Mouse (Mus musculus) right cerebral cortex, adult 18-20 months (tissue): ENCODE results near the gene Rad23b.
"Not testable (repeated sequence)": the region's sequence is repeated elsewhere in the genome, so short reads cannot be mapped to it uniquely, and the experiment has no call there.

Experiments
- DNase-seq: peaks from one replicate; pipeline ENCODE4 v3.0.0; 2022; ENCODE audit warnings: mixed read lengths

Rad23b gene

DNA sequence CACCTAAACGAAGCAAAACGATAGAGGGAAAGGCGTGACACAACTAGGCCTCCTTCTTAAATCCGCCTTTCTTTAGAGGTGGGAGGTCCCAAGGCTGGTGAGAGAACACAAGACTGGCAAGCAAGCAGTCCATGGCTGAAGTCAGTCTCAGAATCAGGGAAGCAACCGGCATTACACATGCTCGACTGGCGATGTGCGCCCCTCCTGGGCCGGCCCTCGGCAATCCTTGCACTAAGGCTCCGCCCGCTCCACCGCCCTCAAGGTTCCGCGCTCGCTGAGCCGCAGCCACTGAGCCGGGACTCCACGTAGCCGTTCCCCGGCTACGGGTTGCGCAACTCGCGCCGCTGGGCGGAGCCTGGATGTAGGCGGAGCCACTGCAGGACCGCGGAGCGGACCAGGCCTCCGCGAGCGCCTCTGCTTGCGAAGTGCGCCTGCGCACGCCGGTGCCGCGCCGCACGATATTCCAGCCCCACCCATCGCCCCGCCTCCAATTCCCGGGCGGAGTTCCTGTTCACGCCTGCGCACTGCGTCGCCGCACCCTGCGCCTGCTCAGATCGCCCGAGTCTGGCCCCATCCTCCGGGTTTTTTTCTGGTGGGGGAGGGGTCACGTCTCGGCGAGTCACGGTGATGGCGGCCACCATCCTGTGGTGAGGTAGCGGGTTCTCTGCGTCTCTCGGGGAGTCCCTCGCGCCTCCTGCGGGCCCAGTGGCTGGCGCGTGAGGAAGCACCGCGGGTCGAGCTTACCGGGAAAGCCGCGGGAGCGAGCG lies at the start of gene Rad23b:
Rad23b (plus strand) TSS at position 592 of the 767 bp plus-strand sequence.
- DNase-seq: peak; percentile 100

- no peak for DNase-seq
These were observed 45.7 kb upstream of the Rad23b start for GRCm38 (mm10) chr4:55304121-55304520.

DNA sequence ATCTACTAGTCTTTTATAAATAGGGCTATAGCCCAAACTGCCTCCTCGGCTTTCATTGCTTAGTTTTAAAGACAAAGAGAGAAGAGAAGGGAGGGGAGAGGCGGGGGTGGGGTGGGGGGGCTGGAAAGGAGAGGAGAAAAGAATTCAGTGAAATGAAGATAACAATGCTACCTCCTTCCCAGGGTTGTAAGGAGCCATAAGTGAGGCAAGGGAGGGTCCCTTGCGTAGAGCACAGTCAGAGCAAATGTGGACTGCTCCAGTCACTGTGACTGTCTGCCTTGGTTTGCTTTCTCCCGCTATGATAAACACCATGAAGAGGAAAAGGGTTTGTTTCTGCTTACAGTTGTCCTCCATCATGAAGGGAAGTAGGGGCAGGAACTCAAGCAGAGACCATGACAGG lies 43.2 kb upstream of the Rad23b start:
- no peak for DNase-seq

DNA sequence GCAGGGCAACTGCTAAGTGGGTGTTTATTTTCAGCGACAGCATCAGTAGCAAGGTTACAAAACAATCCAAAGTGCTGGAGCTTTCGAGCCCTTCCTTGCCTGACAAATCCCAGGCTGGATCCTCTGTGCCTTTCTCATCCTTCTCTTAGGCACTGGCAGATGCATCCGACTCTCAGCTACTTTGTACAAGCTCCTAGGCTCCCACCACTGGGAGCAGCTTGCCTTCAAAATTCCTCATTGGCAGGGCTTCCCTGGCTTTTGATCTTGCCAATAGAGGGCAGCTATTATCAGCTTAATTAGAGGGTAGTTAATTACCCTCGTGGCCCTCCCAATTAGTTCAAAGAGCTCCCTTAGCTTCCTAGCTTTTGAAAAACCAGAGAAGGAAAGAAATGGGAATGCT lies 33.1 kb upstream of the Rad23b start:
- no peak for DNase-seq

GRCm38 (mm10) chr4:55318350-55318749 lies 31.5 kb upstream of the Rad23b start:
- not testable (repeated sequence) for DNase-seq

- DNase-seq: peak; percentile 62
These were observed 23.9 kb upstream of the Rad23b start for GRCm38 (mm10) chr4:55325786-55326518.

DNA sequence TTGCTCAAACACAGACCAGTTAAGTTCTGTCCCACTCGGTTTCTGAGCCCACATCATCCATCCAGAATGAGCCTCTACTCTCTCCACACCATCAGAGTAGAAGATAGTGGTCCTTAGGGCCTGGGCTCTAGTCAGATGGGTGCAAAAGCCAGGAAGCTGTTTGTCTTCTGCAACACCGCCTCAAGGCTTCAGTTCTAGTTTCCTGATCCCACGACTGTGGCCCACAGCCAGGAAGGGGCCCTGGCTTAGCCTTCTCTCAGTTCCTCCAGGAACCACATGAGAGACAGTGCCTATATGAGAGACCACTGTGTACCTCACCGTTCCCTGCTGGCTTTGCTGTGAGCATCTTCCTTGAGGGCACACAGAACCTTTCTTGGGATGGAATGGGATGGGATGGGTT lies 22.3 kb upstream of the Rad23b start:
- no peak for DNase-seq

DNA sequence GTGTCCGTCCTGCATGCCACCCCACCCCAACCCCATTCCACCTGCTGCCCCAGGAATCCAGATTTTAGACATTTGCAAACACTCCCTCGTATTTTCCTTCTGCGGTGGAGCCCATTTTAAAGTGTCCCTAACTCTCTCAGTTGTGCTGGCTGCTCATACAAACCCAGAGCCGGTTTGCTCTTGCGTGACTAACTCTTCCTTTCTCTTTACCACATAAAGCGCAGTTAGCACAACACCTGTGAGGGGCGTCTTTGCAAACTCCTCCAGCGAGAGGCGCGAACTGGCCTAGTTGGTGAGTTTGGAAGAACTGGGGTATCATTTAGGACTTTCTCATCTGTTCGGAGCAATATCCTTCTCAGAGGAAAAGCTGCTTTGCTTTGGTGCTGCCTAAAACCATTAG lies 21.4 kb upstream of the Rad23b start:
- no peak for DNase-seq

GRCm38 (mm10) chr4:55328928-55329327 lies 20.9 kb upstream of the Rad23b start:
- not testable (repeated sequence) for DNase-seq

- peak; percentile 66 for DNase-seq
These were observed 20.1 kb upstream of the Rad23b start for GRCm38 (mm10) chr4:55329621-55330346.

GRCm38 (mm10) chr4:55335030-55335770 lies 14.6 kb upstream of the Rad23b start:
- no peak for DNase-seq

DNA sequence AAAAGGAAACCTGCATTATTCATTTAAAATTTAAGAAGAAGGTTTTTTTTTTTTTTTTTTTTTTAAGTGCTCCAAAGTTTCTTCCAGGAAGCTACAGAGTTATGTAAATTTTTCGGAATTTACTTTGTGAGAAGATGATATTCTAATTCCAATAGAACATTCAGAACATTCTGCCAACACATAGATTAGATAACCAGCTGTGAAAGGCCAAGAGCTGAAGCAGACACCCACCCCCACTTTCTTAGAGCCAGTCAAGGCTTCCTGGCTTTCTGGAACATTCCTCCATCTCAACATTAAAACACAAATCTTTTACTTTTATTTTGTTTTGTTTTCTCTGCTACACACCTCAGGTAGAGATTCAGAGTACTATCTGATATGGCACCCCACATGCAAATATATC lies 10.9 kb upstream of the Rad23b start:
- DNase-seq: no peak

- DNase-seq: no peak
These were observed 10.5 kb upstream of the Rad23b start for GRCm38 (mm10) chr4:55339388-55339787.

- no peak for DNase-seq
These were observed 8.0 kb upstream of the Rad23b start for GRCm38 (mm10) chr4:55341797-55342196.

DNA sequence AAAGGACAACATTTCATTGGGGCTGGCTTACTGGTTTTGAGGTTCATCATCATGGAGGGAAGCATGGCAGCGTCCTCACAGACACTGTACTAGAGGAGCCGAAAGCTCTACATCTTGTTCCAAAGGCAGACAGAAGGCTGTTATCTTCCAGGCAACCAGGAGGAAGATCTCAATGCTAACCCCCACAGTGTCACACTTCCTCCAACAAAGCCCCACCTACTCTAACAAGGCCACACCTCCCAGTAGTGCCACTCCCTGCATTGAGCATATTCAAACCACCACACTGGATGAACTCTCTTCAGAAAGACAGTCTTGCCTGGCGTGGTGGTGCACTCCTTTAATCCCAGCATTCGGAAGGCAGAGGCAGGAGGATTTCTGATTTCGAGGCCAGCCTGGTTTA lies 7.2 kb upstream of the Rad23b start:
- no peak for DNase-seq

GRCm38 (mm10) chr4:55343287-55343686 lies 6.6 kb upstream of the Rad23b start:
- no peak for DNase-seq

GRCm38 (mm10) chr4:55348759-55349451 lies 938 bp upstream of the Rad23b start:
- no peak for DNase-seq

DNA sequence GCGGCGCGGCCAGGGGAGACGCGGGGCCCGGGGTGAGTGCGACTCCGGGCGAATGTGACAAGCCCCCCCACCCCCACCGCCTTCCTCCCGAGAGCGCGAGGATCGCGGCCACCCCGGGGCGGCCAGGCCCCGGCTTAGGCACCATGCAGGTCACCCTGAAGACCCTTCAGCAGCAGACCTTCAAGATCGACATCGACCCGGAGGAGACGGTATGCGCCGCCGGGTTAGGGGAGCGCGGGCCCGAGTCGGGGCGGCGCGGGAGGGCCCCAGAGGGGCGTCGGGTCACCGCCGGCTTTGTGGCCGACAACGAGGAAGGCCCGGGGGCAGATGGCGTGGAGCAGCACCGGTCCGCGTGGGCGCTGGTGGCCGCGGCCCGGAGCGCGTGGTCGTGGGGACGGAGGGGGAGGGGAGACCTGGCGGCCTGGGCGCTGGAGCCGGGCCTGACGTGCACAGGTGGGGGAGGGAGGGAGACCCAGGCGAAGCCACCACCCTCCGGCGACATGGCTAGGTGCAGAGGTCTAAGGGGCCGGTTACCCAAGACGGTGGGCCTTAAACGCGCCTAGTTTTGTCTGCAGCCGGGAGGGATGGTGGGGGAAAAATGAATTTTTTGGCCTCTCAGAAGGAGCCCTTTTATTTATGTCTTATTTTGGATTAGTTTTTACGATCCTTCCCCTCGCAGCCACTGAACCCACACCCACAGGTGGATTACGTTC lies 532 bp downstream of the Rad23b start:
- peak; percentile 45 for DNase-seq

GRCm38 (mm10) chr4:55351037-55351436 lies 1.2 kb downstream of the Rad23b start:
- DNase-seq: no peak

DNA sequence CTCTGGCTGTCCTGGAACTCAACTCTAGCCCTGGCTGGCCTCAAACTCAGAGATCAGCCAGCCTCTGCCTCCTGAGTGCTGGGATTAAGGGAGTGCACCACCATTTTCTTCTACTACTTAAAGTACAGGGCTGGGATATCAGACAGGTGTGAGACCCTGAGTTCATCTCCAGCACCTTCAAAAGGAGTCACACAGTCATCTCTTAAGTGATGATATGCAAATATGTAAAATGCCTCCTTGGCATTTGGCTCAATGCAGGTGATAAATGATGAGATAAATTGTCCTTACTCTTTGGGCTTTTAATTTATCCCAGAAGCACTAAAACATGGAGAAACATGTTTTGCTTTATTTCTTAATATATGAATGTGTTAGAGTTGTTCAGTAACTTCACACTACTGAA lies 2.0 kb downstream of the Rad23b start:
- DNase-seq: no peak

- DNase-seq: no peak
These were observed 4.2 kb downstream of the Rad23b start for GRCm38 (mm10) chr4:55354038-55354437.

DNA sequence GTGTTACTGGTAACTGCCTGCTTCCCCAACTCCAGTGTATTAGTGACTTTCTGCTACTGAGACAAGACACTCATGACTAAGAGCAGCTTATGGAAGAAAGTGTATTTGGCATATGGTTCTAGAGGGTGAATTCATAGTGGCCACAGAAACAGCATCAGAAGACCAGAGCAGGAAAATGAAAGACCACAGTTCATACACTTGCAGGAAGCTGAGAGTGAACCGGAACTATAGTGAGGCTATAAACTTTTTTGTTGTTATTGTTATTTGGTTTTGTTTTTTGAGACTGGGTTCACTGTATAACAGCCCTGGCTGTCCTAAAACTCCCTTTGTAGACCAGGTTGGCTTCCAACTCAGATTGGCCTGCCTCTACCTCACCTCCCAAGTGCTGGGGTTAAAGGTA lies 6.0 kb downstream of the Rad23b start:
- no peak for DNase-seq
